Mouse (Mus musculus): ENCODE results near the gene Foxp1. TPM values are rescaled to one million over a fixed set of nuclear protein-coding genes. Genes with fewer than 3 reads are reported as not detected.

Foxp1 gene
- polyA plus RNA-seq, 1 experiment from 2014 or later: 18.9 TPM

DNA sequence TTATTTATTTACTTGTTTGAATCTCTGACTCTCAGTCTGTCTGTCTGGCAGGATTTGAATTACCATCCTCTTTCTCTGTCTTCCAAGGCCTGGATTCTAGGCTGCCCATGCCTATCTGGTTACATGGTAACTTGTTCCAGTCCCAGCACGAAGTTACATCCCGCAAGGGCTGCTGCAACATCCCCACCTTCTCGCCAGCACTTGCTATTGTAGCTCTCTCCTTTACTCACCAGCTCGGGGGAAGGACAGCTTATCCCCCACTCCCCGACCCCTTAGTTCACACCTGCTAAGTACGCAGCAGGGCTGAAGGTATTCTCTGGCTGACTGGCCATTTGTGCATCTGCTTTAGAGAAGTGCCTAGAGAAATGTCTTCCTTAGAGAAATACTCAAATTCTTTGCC, 537.9 kb downstream of the Foxp1 start:
- H3K9ac ChIP-seq (replicated peaks): no peak overlapping the region
- WGBS (ENCODE audit: insufficient replicate concordance): 78% methylated on average over 6 of the region's 6 CpGs
- TF ChIP-seq EP300 (IDR thresholded peaks at IDR 0.05; ENCODE audit: low read depth): no peak
- TF ChIP-seq CTCF (IDR thresholded peaks at IDR 0.05; ENCODE audit: low read depth): no peak
- no peak overlapping the region for H3K27ac ChIP-seq (ENCODE audit: low read depth)
- no peaks in the 10 kb centered on the region for H3K36me3 ChIP-seq (replicated peaks; ENCODE audit: insufficient read depth, low read length)
- H3K9me3 ChIP-seq (ENCODE audit: low read length): no peaks in the 10 kb centered on the region
- no peak overlapping the region for H3K4me3 ChIP-seq (ENCODE audit: low read depth, low read length)
- ATAC-seq (no peak), DNase-seq (no peak)
- H3K4me2 ChIP-seq (ENCODE audit: low read depth, low read length): no peak overlapping the region
- H3K27me3 ChIP-seq (ENCODE audit: insufficient read depth, low read length): no peaks in the 10 kb centered on the region
- peaks cover 23% of the 10 kb centered on the region for H3K4me1 ChIP-seq (ENCODE audit: insufficient read depth)

DNA sequence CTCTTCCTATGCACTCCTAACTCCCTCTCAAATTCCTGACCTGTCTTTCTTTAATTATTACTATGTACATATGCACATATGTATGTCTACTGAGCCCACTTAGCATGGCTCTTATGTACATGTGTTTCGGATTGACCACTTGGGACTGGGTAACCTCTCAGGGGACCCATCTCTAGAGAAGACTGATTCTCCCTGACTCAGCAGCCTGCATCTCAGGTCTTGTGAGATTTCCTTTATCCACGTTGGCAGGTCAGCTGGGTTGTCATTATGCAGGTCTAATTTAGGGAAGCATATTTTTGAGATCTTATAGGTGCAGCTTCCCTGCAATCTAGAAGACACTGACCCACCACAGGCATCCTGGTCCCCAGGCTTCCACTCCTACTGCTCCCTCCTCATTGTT, 538.5 kb downstream of the Foxp1 start:
- Histone ChIP-seq H3K27me3 (ENCODE audit: insufficient read depth, low read length) (no peaks in the 10 kb centered on the region), H3K4me3 (ENCODE audit: low read depth, low read length) (no peak overlapping the region), H3K9ac (replicated peaks) (no peak overlapping the region), H3K9me3 (ENCODE audit: low read length) (no peaks in the 10 kb centered on the region), H3K36me3 (replicated peaks; ENCODE audit: insufficient read depth, low read length) (no peaks in the 10 kb centered on the region), H3K4me1 (ENCODE audit: insufficient read depth) (peaks cover 23% of the 10 kb centered on the region), H3K4me2 (ENCODE audit: low read depth, low read length) (no peak overlapping the region), H3K27ac (ENCODE audit: low read depth) (no peak overlapping the region)
- no peak for DNase-seq
- no peak for TF ChIP-seq CTCF (IDR thresholded peaks at IDR 0.05; ENCODE audit: low read depth)
- TF ChIP-seq EP300 (IDR thresholded peaks at IDR 0.05; ENCODE audit: low read depth): no peak
- WGBS (ENCODE audit: insufficient replicate concordance): 66% methylated on average over 2 of the region's 2 CpGs
- no peak for ATAC-seq

DNA sequence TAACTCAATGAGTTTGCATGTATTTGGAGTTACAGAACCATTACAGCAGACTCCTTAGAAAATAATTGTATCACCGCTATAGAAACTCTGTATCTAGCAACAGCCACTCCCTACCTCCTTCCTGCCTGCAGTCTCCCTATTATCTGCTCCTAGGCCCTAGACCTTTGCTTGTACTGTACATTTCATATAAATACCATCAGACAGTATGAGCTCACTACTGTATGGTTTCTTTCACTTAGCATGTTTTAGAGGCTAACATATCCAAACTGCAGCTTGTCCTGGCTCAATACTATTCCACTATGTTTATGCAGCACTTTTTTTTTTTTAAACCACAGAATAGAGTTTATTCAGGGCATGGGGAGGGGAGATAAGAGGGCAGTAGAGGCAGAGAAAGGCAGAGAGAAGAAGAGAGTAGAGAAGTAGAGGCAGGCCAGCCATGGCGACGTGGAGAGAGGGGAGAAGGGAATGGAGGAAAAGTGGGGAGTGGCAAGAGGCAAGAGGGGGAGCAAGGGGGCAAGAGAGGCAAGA, 539.1 kb downstream of the Foxp1 start:
- no peak overlapping the region for H3K27ac ChIP-seq (ENCODE audit: low read depth)
- peaks cover 23% of the 10 kb centered on the region for H3K4me1 ChIP-seq (ENCODE audit: insufficient read depth)
- DNase-seq (no peak), ATAC-seq (no peak)
- no peaks in the 10 kb centered on the region for H3K27me3 ChIP-seq (ENCODE audit: insufficient read depth, low read length)
- H3K9me3 ChIP-seq (ENCODE audit: low read length): no peaks in the 10 kb centered on the region
- no peak overlapping the region for H3K4me3 ChIP-seq (ENCODE audit: low read depth, low read length)
- H3K4me2 ChIP-seq (ENCODE audit: low read depth, low read length): no peak overlapping the region
- TF ChIP-seq EP300 (IDR thresholded peaks at IDR 0.05; ENCODE audit: low read depth) (no peak), CTCF (IDR thresholded peaks at IDR 0.05; ENCODE audit: low read depth) (no peak)
- WGBS (ENCODE audit: insufficient replicate concordance): 56% methylated on average over 3 of the region's 3 CpGs
- no peak overlapping the region for H3K9ac ChIP-seq (replicated peaks)
- no peaks in the 10 kb centered on the region for H3K36me3 ChIP-seq (replicated peaks; ENCODE audit: insufficient read depth, low read length)

DNA sequence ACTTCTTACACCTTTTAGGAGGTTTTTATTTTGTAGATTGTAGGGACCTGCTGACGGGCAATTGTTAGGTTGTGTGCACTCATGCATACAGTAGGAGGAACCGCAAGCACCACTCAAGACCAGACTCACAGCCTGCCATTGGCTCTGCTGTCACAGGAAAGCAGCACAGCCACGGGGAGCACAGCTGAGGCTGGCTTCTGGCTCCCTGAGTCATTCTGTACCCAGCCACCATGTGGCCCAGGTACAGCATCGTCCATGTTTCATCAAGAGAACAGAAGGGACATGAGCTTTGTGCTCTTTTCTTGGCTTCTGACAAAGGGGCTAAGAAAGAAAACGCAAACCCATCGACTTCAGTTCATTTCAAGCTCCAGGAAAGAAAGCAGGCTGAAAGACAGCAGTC, 541.3 kb downstream of the Foxp1 start:
- no peaks in the 10 kb centered on the region for H3K9me3 ChIP-seq (ENCODE audit: low read length)
- no peak overlapping the region for H3K4me2 ChIP-seq (ENCODE audit: low read depth, low read length)
- H3K27me3 ChIP-seq (ENCODE audit: insufficient read depth, low read length): no peaks in the 10 kb centered on the region
- peaks cover 15% of the 10 kb centered on the region for H3K36me3 ChIP-seq (replicated peaks; ENCODE audit: insufficient read depth, low read length)
- ATAC-seq (no peak), DNase-seq (no peak)
- H3K9ac ChIP-seq (replicated peaks): no peak overlapping the region
- H3K4me3 ChIP-seq (ENCODE audit: low read depth, low read length): no peak overlapping the region
- no peak for TF ChIP-seq CTCF (IDR thresholded peaks at IDR 0.05; ENCODE audit: low read depth)
- no peak for TF ChIP-seq EP300 (IDR thresholded peaks at IDR 0.05; ENCODE audit: low read depth)
- no peak overlapping the region for H3K27ac ChIP-seq (ENCODE audit: low read depth)
- peaks cover 11% of the 10 kb centered on the region for H3K4me1 ChIP-seq (ENCODE audit: insufficient read depth)
- 72% methylated on average over 6 of the region's 6 CpGs for WGBS (ENCODE audit: insufficient replicate concordance)

DNA sequence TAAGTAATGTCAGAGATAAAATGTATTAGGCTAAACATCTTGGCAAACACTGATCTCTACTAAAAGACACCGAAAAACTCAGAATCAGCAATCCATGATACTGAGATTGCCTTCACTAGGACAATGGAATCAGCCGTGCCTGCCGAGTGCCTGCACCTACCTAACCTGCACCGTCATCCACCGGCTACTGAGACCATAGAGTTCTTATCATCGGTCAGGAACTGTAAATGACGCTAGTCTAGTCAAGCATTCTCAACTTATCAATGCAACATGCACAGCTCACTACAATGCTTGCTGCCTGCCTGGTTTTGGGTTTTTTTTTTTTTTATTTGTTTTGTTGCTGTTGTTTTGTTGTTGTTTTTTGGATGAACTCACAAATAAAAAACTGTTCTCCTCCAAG, 542.1 kb downstream of the Foxp1 start:
- TF ChIP-seq CTCF (IDR thresholded peaks at IDR 0.05; ENCODE audit: low read depth): no peak
- TF ChIP-seq EP300 (IDR thresholded peaks at IDR 0.05; ENCODE audit: low read depth): no peak
- no peak for DNase-seq
- peaks cover 21% of the 10 kb centered on the region for H3K36me3 ChIP-seq (replicated peaks; ENCODE audit: insufficient read depth, low read length)
- no peaks in the 10 kb centered on the region for H3K27me3 ChIP-seq (ENCODE audit: insufficient read depth, low read length)
- no peaks in the 10 kb centered on the region for H3K9me3 ChIP-seq (ENCODE audit: low read length)
- ATAC-seq: no peak
- WGBS (ENCODE audit: insufficient replicate concordance): 48% methylated on average over 7 of the region's 7 CpGs
- H3K27ac ChIP-seq (ENCODE audit: low read depth): no peak overlapping the region
- no peak overlapping the region for H3K4me3 ChIP-seq (ENCODE audit: low read depth, low read length)
- H3K4me2 ChIP-seq (ENCODE audit: low read depth, low read length): no peak overlapping the region
- no peak overlapping the region for H3K9ac ChIP-seq (replicated peaks)
- H3K4me1 ChIP-seq (ENCODE audit: insufficient read depth): peaks cover 8% of the 10 kb centered on the region

DNA sequence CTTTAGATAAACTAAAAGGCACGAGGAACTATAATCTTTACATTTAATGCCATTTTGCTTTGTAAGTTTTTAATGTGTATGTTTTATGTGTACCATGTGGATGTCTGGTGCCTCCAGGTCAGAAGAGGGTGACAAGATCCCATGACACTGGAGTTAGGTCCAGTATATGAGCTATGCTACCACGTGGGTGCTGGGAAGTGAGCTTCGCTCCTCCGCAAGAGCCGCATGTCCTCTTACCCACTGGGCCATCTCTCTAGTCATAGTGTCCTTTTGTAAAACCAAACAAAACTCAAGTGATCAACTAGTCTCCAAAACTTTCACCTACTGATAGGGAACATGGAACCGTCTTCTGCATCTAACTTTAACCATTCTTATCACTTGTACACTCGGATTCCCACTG, 542.5 kb downstream of the Foxp1 start:
- DNase-seq (no peak), ATAC-seq (no peak)
- no peak overlapping the region for H3K27ac ChIP-seq (ENCODE audit: low read depth)
- no peak for TF ChIP-seq EP300 (IDR thresholded peaks at IDR 0.05; ENCODE audit: low read depth)
- no peak for TF ChIP-seq CTCF (IDR thresholded peaks at IDR 0.05; ENCODE audit: low read depth)
- H3K36me3 ChIP-seq (replicated peaks; ENCODE audit: insufficient read depth, low read length): peaks cover 21% of the 10 kb centered on the region
- no peak overlapping the region for H3K4me3 ChIP-seq (ENCODE audit: low read depth, low read length)
- no peaks in the 10 kb centered on the region for H3K27me3 ChIP-seq (ENCODE audit: insufficient read depth, low read length)
- H3K4me2 ChIP-seq (ENCODE audit: low read depth, low read length): no peak overlapping the region
- no peak overlapping the region for H3K9ac ChIP-seq (replicated peaks)
- peaks cover 5% of the 10 kb centered on the region for H3K4me1 ChIP-seq (ENCODE audit: insufficient read depth)
- no peaks in the 10 kb centered on the region for H3K9me3 ChIP-seq (ENCODE audit: low read length)
- 80% methylated on average over 7 of the region's 7 CpGs for WGBS (ENCODE audit: insufficient replicate concordance)

DNA sequence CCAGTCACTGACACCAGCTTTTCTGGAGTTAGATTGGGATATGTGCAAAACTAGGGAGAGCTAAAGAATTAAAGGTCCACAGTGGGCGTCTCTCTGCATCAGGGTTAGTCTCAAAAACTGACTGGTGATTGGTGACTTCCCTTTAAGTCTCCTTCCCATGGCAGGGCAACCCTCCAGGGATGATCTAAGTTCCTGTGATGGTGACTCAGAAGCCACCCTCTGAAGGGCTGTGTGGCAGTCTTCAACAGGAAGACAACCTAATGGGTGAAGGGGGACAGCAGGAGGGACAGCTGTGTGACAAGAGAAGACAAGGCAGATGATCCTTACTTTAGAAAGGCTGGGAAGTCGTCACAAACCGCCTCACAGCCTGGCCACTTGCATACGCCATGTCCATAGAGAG, 544.7 kb downstream of the Foxp1 start:
- no peaks in the 10 kb centered on the region for H3K27me3 ChIP-seq (ENCODE audit: insufficient read depth, low read length)
- H3K4me2 ChIP-seq (ENCODE audit: low read depth, low read length): no peak overlapping the region
- peaks cover 27% of the 10 kb centered on the region for H3K36me3 ChIP-seq (replicated peaks; ENCODE audit: insufficient read depth, low read length)
- no peak overlapping the region for H3K4me3 ChIP-seq (ENCODE audit: low read depth, low read length)
- no peak overlapping the region for H3K27ac ChIP-seq (ENCODE audit: low read depth)
- ATAC-seq: no peak
- H3K4me1 ChIP-seq (ENCODE audit: insufficient read depth): no peaks in the 10 kb centered on the region; the same call in 1 of the 2 replicates
- TF ChIP-seq CTCF (IDR thresholded peaks at IDR 0.05; ENCODE audit: low read depth) (no peak), EP300 (IDR thresholded peaks at IDR 0.05; ENCODE audit: low read depth) (no peak)
- H3K9ac ChIP-seq (replicated peaks): no peak overlapping the region
- no peak for DNase-seq
- 79% methylated on average over 4 of the region's 4 CpGs for WGBS (ENCODE audit: insufficient replicate concordance)
- H3K9me3 ChIP-seq (ENCODE audit: low read length): no peaks in the 10 kb centered on the region
